Mouse (Mus musculus) bone marrow, adult 2 months (tissue): ENCODE data around the gene Adssl1.

ENCODE experiments used
- CTCF ChIP-seq: fragments of 200-500 bp; IDR thresholded peaks from 2 replicates; pipeline ENCODE4 v1.5.1; 2011; ENCODE audit warnings: low read length, control low read depth; ENCODE audit not compliant: control insufficient read depth, insufficient read depth
- POLR2A ChIP-seq: fragments of 200-500 bp; IDR thresholded peaks from 2 replicates; pipeline ENCODE4 v1.6.1; 2011; ENCODE audit warnings: low read depth, mild to moderate bottlenecking, control low read depth, low read length, borderline replicate concordance; ENCODE audit not compliant: control insufficient read depth

DNA sequence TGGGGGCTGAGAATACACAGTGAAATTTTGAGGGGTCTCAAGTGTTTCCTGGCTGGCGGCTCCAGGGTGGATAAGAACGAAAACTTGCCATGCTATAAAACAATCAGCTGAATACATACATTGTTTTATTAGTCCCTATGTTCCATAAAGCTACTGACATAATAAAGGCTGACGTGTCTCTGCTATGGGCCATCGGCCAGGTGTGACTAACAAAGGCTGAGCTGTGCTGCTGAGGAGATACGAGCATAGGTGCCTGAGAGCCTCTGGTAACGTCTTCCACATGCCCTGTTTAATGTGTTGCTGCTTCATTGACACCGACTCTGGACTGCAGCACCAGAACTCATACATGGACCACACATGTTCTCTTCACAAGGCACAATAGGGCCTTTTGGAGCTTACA, 34.9 kb upstream of the Adssl1 start:
- TF ChIP-seq POLR2A = no peak
- TF ChIP-seq CTCF = no peak
